Mouse (Mus musculus) liver, adult 2 months (tissue): ENCODE results near the gene Mzf1.

ENCODE experiments used
- CTCF ChIP-seq: fragments of 200-500 bp; IDR thresholded peaks from 2 replicates; pipeline ENCODE4 v1.5.1; 2011; ENCODE audit warnings: low read depth, low read length, control low read depth
- POLR2A ChIP-seq: fragments of 200-500 bp; IDR thresholded peaks from 2 replicates; pipeline ENCODE4 v1.6.1; 2011; ENCODE audit warnings: low read length, control low read depth; ENCODE audit not compliant: insufficient read depth; ENCODE audit errors: extremely low read depth

DNA sequence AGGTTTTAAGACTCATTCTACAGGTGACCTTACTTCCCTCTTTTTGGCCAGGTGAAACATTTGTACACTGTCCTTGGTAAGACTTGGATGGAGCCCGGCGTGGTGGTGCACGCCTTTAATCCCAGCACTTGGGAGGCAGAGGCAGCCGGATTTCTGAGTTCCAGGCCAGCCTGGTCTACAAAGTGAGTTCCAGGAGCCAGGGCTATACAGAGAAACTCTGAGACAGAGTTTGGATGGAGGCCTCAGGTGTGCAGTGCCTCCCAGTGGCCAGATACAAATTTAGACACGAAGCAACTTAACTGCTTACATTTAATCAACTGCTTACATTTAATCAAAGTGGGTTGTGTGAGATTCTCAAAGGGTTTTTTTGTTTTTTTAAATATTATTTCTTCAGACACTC, 23.5 kb downstream of the Mzf1 start:
- TF ChIP-seq POLR2A (no peak), CTCF (no peak; the same call in 1 of the 2 replicates)
